Mouse (Mus musculus) pancreas, adult 10 weeks (tissue): ENCODE results near the gene Scgb2b24. TPM values are rescaled to one million over a fixed set of nuclear protein-coding genes. Genes with fewer than 3 reads are reported as not detected.

Source experiments
- polyA plus RNA-seq: library from polyadenylated mRNA; stranded (reverse); fragments of 350-450 nt; fragmentation: Illumina TruSeq; extraction: RNeasy Lipid Tissue Mini Kit (QIAGEN cat#74804); gene quantifications from one replicate; pipeline ENCODE4 v1.2.3, GENCODE M21; 2015; ENCODE audit warnings: low read depth, low replicate concordance; ENCODE audit not compliant: insufficient read depth

The Scgb2b24 gene
- not detected for polyA plus RNA-seq

GRCm38 (mm10) chr7:33739212-33739611, at the start of gene Scgb2b24:
Gene Scgb2b24, minus strand, starts transcription at chr7:33739312.

GRCm38 (mm10) chr7:33743499-33743898, 4.4 kb upstream of the Scgb2b24 start, which contains the start of gene Scgb1b24:
Gene Scgb1b24, plus strand, starts transcription at chr7:33743799.

Other genes starting within 250 kb of the Scgb2b24 start
- not detected for gene Scgb2b21, start 218.9 kb downstream of the Scgb2b24 start, polyA plus RNA-seq
- not detected for gene Scgb1b24, start 4.5 kb upstream of the Scgb2b24 start, polyA plus RNA-seq
- not detected for gene Scgb2b26, start 205.7 kb upstream of the Scgb2b24 start, polyA plus RNA-seq